Mouse (Mus musculus) erythroblast, adult 5-6 weeks (primary cell): Measurements from ENCODE around the gene Wasl. TPM values are rescaled to one million over a fixed set of nuclear protein-coding genes. Genes with fewer than 3 reads are reported as not detected.
A peak's percentile ranks its signal among the peaks of the same experiment; 100 is the strongest.

Experiments used
- ATAC-seq: replicated peaks from 2 replicates; pipeline ENCODE4 v1.8.0; 2016; ENCODE audit warnings: moderate number of reproducible peaks, mild to moderate bottlenecking, moderate TSS enrichment, inconsistent platforms; ENCODE audit not compliant: poor library complexity, low FRiP score, severe bottlenecking
- total RNA-seq, 2 experiments: library from RNA; stranded (forward) in 1 of 2; stranded (reverse) in 1 of 2; fragments of 150-400 nt in 1 of 2; fragments of 200-764, 138-1000 nt in 1 of 2; gene quantifications; 2 replicates each; pipeline versions ENCODE4 v1.2.3 to v1.2.4; 2015 to 2017; ENCODE audit warnings: low replicate concordance in 2 of 2

Gene Wasl
- total RNA-seq (2015; ENCODE audit: low replicate concordance) (13.2 and 18.8 TPM in 2 replicates), total RNA-seq (2017; ENCODE audit: low replicate concordance) (13.1 and 17.4 TPM in 2 replicates)

GRCm38 (mm10) chr6:24664867-24665458 is at the start of gene Wasl:
Gene Wasl (minus strand): TSS chr6:24665009.
- ATAC-seq: peak; percentile 94

GRCm38 (mm10) chr6:24707499-24707898 is 42.7 kb upstream of the Wasl start:
- no peak for ATAC-seq

- ATAC-seq: no peak
Measured at GRCm38 (mm10) chr6:24707090-24707489, 42.3 kb upstream of the Wasl start.

- ATAC-seq: no peak
Measured at GRCm38 (mm10) chr6:24697216-24697615, 32.4 kb upstream of the Wasl start.

- ATAC-seq: no peak
Measured at GRCm38 (mm10) chr6:24696117-24696516, 31.3 kb upstream of the Wasl start.

- no peak for ATAC-seq
Measured at GRCm38 (mm10) chr6:24694455-24695410, 29.9 kb upstream of the Wasl start.

GRCm38 (mm10) chr6:24687871-24688270 is 23.1 kb upstream of the Wasl start:
- ATAC-seq: no peak

- no peak for ATAC-seq
Measured at GRCm38 (mm10) chr6:24683113-24683512, 18.3 kb upstream of the Wasl start.

GRCm38 (mm10) chr6:24667829-24668228 is 3.0 kb upstream of the Wasl start:
- ATAC-seq: no peak

GRCm38 (mm10) chr6:24666248-24666647 is 1.4 kb upstream of the Wasl start:
- no peak for ATAC-seq

GRCm38 (mm10) chr6:24664133-24664866 is 509 bp downstream of the Wasl start:
- ATAC-seq: peak; percentile 56

- ATAC-seq: peak; percentile 39; the same call in 1 of the 2 replicates
Measured at GRCm38 (mm10) chr6:24663196-24664132, 1.3 kb downstream of the Wasl start.

- ATAC-seq: no peak
Measured at GRCm38 (mm10) chr6:24662483-24662882, 2.3 kb downstream of the Wasl start.

- no peak for ATAC-seq
Measured at GRCm38 (mm10) chr6:24661879-24662278, 2.9 kb downstream of the Wasl start.

- ATAC-seq: no peak
Measured at GRCm38 (mm10) chr6:24657647-24658387, 7.0 kb downstream of the Wasl start.

- no peak for ATAC-seq
Measured at GRCm38 (mm10) chr6:24656094-24656493, 8.7 kb downstream of the Wasl start.

- ATAC-seq: no peak
Measured at GRCm38 (mm10) chr6:24651538-24651937, 13.3 kb downstream of the Wasl start.

- ATAC-seq: no peak
Measured at GRCm38 (mm10) chr6:24650719-24651118, 14.1 kb downstream of the Wasl start.

GRCm38 (mm10) chr6:24648403-24648802 is 16.4 kb downstream of the Wasl start:
- no peak for ATAC-seq
